Mouse (Mus musculus) olfactory bulb, adult 2 months (tissue): ENCODE measurements at regions not wholly inside any gene's neighbourhood (a gene's known extent, or its start where the extent isn't known, plus 50 kb on each side); places are given as distances from the start of the nearest gene placed in this dataset.

Source experiments
- CTCF ChIP-seq: fragments of 200-500 bp; IDR thresholded peaks from 2 replicates; pipeline ENCODE4 v1.5.1; 2012; ENCODE audit warnings: low read depth, mild to moderate bottlenecking, low read length, moderate library complexity; ENCODE audit not compliant: insufficient read depth
- POLR2A ChIP-seq: fragments of 200-500 bp; IDR thresholded peaks from 2 replicates; pipeline ENCODE4 v1.6.1; 2012; ENCODE audit warnings: mild to moderate bottlenecking, low read depth, low read length, moderate library complexity; ENCODE audit not compliant: insufficient read depth

GRCm38 (mm10) chr10:8020113-8020512, 64.1 kb upstream of the Tab2 start:
- TF ChIP-seq POLR2A (no peak), CTCF (no peak)
